ENCODE assay signal across 8 mouse cellular contexts in the genomic region with DNA sequence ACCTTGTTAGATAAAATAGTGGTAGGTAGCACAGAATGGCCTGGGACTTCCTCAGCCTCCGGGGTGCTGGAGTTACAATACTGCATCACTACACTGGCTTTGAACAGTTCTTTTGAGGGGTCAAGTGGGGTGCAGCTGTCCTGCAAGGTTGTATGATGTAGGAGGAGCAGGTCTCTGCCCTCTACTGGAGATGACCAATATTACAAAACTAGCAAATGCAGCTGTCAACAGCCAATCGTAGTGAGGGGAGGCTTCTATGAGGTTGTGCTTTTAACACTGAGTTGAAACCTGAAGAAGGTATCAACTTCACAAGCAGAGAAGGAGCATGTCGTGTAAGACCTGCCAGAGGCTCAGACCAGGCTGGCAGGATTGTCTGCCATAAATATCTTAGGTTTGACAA. TPM values are rescaled to one million over a fixed set of nuclear protein-coding genes. Genes with fewer than 3 reads are reported as not detected.
A peak's percentile ranks its signal among the peaks of the same experiment; 100 is the strongest.
DNase-seq lines count a peak whose midpoint lies in the region; ATAC-seq and TF ChIP-seq lines count a peak whose summit lies in the region.

No protein-coding gene starts in this region.

- DNase-seq in heart, adult 8-10 months (ENCODE audit: low spot score): peak; percentile 36
- no peak for DNase-seq in heart, postnatal 25 days (ENCODE audit: low spot score)
- peak; percentile 79 for DNase-seq in A20 (ENCODE audit: low read depth, low spot score)
- peak; percentile 47 for DNase-seq in lung, postnatal 25 days (ENCODE audit: low spot score)
- no peak for DNase-seq in testis, postnatal 14 days (ENCODE audit: low spot score)

- H3K4me1 ChIP-seq in bone marrow, adult 2 months (ENCODE audit: control insufficient read depth, insufficient read depth, low read length): no peaks in the 10 kb centered on the region

- intact Hi-C loops in heart, postnatal 25 days (cut with DNase I): loop anchor here (5.0 to 10.0 kb wide), 5 partner anchors 65 to 605 kb away; partner anchors contain the start of genes Mtmr14, Rad18 and Setd5

- WGBS in bone marrow, adult 2 months: 8% methylated on average over 3 of the region's 3 CpGs

- peak; percentile 57 for TF ChIP-seq CTCF in bone marrow, adult 2 months (IDR thresholded peaks at IDR 0.05; ENCODE audit: control insufficient read depth, insufficient read depth, low read length)

- no peak for ATAC-seq in erythroid progenitor cell, adult 5-6 weeks (replicated peaks; ENCODE audit: low FRiP score, poor library complexity, severe bottlenecking)
- ATAC-seq in erythroblast, adult 5-6 weeks (replicated peaks; ENCODE audit: low FRiP score, poor library complexity, severe bottlenecking): no peak

- no peak for TF ChIP-seq POLR2A in bone marrow, adult 2 months (IDR thresholded peaks at IDR 0.05; ENCODE audit: borderline replicate concordance, control insufficient read depth, low read depth, low read length)

- no peak overlapping the region for H3K27ac ChIP-seq in bone marrow, adult 2 months (ENCODE audit: control insufficient read depth, insufficient read depth, low read depth, low read length, poor library complexity)

- no peak overlapping the region for H3K4me3 ChIP-seq in bone marrow, adult 2 months (replicated peaks; ENCODE audit: control insufficient read depth, low read depth, low read length)

RNA-seq across cellular contexts. Expression of gene Brpf1, which starts 4.7 kb away (rescaled TPM):
- total RNA-seq in heart, adult 8-10 months (2022): 10 to 100 TPM; 13.2 to 16.0 (median 14.7) TPM
- total RNA-seq in heart, postnatal 25 days (2021): 10 to 100 TPM; 12.7 to 15.8 TPM
- 27.5 and 38.2 TPM in 2 replicates for polyA plus RNA-seq in bone marrow, adult 2 months (2011; ENCODE audit: insufficient read depth, insufficient read length, low replicate concordance, missing spikeins)
- total RNA-seq in erythroid progenitor cell, adult 5-6 weeks (2015; ENCODE audit: low replicate concordance): 33.5 and 43.6 TPM in 2 replicates
- 30.7 and 41.5 TPM in 2 replicates for total RNA-seq in erythroid progenitor cell, adult 5-6 weeks (2017; ENCODE audit: low replicate concordance)
- 12.1 and 19.2 TPM in 2 replicates for total RNA-seq in erythroblast, adult 5-6 weeks (2015; ENCODE audit: low replicate concordance)
- 14.3 and 16.0 TPM in 2 replicates for total RNA-seq in erythroblast, adult 5-6 weeks (2017; ENCODE audit: low replicate concordance)

RNA-seq across cellular contexts. Expression of gene Cpne9, which starts 20.2 kb away (rescaled TPM):
- under 1 TPM in 1 of 4 experiments, not detected in 3; 0.25 TPM for total RNA-seq in heart, adult 8-10 months (2022)
- total RNA-seq in heart, postnatal 25 days (2021): not detected
- polyA plus RNA-seq in bone marrow, adult 2 months (2011; ENCODE audit: insufficient read depth, insufficient read length, low replicate concordance, missing spikeins): 1.1 TPM in 1 of 2 replicates, not detected in the other
- total RNA-seq in erythroid progenitor cell, adult 5-6 weeks (2015; ENCODE audit: low replicate concordance): 0.36 TPM in 1 of 2 replicates, not detected in the other
- total RNA-seq in erythroid progenitor cell, adult 5-6 weeks (2017; ENCODE audit: low replicate concordance): 0.64 TPM in 1 of 2 replicates, not detected in the other
- total RNA-seq in erythroblast, adult 5-6 weeks (2015; ENCODE audit: low replicate concordance): 0.42 TPM in 1 of 2 replicates, not detected in the other
- total RNA-seq in erythroblast, adult 5-6 weeks (2017; ENCODE audit: low replicate concordance): 0.51 and 2.1 TPM in 2 replicates

RNA-seq across cellular contexts. Expression of gene Ogg1, which starts 24.5 kb away (rescaled TPM):
- 1 to 10 TPM; 4.8 to 6.6 (median 5.0) TPM for total RNA-seq in heart, adult 8-10 months (2022)
- total RNA-seq in heart, postnatal 25 days (2021): 1 to 10 TPM; 4.4 to 4.8 TPM
- polyA plus RNA-seq in bone marrow, adult 2 months (2011; ENCODE audit: insufficient read depth, insufficient read length, low replicate concordance, missing spikeins): 1.5 and 4.4 TPM in 2 replicates
- 3.2 and 9.2 TPM in 2 replicates for total RNA-seq in erythroid progenitor cell, adult 5-6 weeks (2015; ENCODE audit: low replicate concordance)
- not detected in 2 replicates for total RNA-seq in erythroid progenitor cell, adult 5-6 weeks (2017; ENCODE audit: low replicate concordance)
- 0.63 and 3.1 TPM in 2 replicates for total RNA-seq in erythroblast, adult 5-6 weeks (2015; ENCODE audit: low replicate concordance)
- total RNA-seq in erythroblast, adult 5-6 weeks (2017; ENCODE audit: low replicate concordance): 7.6 TPM in 1 of 2 replicates, not detected in the other

RNA-seq across cellular contexts. Expression of gene Camk1, which starts 41.5 kb away (rescaled TPM):
- total RNA-seq in heart, adult 8-10 months (2022): 10 to 100 TPM; 60.0 to 79.3 (median 71.7) TPM
- total RNA-seq in heart, postnatal 25 days (2021): 10 to 100 TPM; 65.9 to 68.5 TPM
- 16.0 and 28.6 TPM in 2 replicates for polyA plus RNA-seq in bone marrow, adult 2 months (2011; ENCODE audit: insufficient read depth, insufficient read length, low replicate concordance, missing spikeins)
- 8.8 and 13.3 TPM in 2 replicates for total RNA-seq in erythroid progenitor cell, adult 5-6 weeks (2015; ENCODE audit: low replicate concordance)
- total RNA-seq in erythroid progenitor cell, adult 5-6 weeks (2017; ENCODE audit: low replicate concordance): 3.1 and 8.5 TPM in 2 replicates
- 4.6 and 6.5 TPM in 2 replicates for total RNA-seq in erythroblast, adult 5-6 weeks (2015; ENCODE audit: low replicate concordance)
- 7.1 and 11.8 TPM in 2 replicates for total RNA-seq in erythroblast, adult 5-6 weeks (2017; ENCODE audit: low replicate concordance)

Comparison
In these comparisons a context has a peak if more than half of its experiments do, and no peak if none do; other contexts are left out.
1. DNase-seq: peak in heart, adult 8-10 months (single experiment), A20 (single experiment) and lung, postnatal 25 days (single experiment); none in heart, postnatal 25 days (single experiment) and testis, postnatal 14 days (single experiment).